Mouse (Mus musculus) embryonic fibroblast, embryonic 13.5 days (primary cell): ENCODE data around the gene Cwh43. TPM values are rescaled to one million over a fixed set of nuclear protein-coding genes. Genes with fewer than 3 reads are reported as not detected.
A peak's percentile ranks its signal among the peaks of the same experiment; 100 is the strongest.

Source experiments
- H3K27ac ChIP-seq: 2 replicates; pipeline ENCODE4 v1.5.1; 2012; ENCODE audit warnings: low read length, control low read depth, inconsistent platforms; ENCODE audit not compliant: insufficient read depth
- H3K4me1 ChIP-seq: 2 replicates; pipeline ENCODE4 v1.6.1; 2011; ENCODE audit warnings: low read length; ENCODE audit not compliant: control insufficient read depth, insufficient read depth
- H3K4me3 ChIP-seq: 2 replicates; pipeline ENCODE4 v1.5.1; 2011; ENCODE audit warnings: mild to moderate bottlenecking, control low read depth, low read length; ENCODE audit not compliant: insufficient read depth
- CTCF ChIP-seq: IDR thresholded peaks from 2 replicates; pipeline ENCODE4 v1.5.1; 2011; ENCODE audit warnings: mild to moderate bottlenecking, control low read depth, low read length, moderate library complexity, borderline replicate concordance; ENCODE audit not compliant: insufficient read depth
- POLR2A ChIP-seq: IDR thresholded peaks from 2 replicates; pipeline ENCODE4 v1.6.1; 2011; ENCODE audit warnings: low read depth, mild to moderate bottlenecking, control low read depth, low read length, moderate library complexity
- polyA plus RNA-seq: library from polyadenylated mRNA; stranded (reverse); fragments of >200 nt; gene quantifications from 2 replicates; pipeline ENCODE4 v1.2.4, GENCODE M21; 2011; ENCODE audit warnings: low read depth; ENCODE audit not compliant: missing spikeins, insufficient read length

Cwh43 gene
- polyA plus RNA-seq, 1 experiment = not detected

DNA sequence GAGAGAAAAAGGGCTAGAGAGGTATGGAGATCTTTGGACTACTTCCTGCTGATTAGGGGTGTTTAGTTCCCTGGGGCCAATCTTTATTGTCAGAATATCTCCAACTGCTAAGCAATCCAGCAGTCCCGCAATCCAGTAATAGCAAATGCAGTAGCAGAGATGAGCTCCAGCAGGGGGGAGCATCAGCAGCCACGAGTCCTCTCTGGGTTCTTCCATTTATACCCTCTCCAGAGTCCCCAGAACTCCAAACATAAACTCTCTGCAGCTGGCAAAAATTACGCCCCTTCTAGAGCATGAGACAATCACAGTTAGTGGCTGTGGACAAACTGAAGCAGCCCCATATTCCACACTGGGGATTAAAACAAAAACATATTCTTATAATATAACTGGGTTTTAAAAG is 36.1 kb upstream of the Cwh43 start:
- TF ChIP-seq POLR2A (no peak), CTCF (no peak)
- no peak overlapping the region for H3K27ac ChIP-seq

DNA sequence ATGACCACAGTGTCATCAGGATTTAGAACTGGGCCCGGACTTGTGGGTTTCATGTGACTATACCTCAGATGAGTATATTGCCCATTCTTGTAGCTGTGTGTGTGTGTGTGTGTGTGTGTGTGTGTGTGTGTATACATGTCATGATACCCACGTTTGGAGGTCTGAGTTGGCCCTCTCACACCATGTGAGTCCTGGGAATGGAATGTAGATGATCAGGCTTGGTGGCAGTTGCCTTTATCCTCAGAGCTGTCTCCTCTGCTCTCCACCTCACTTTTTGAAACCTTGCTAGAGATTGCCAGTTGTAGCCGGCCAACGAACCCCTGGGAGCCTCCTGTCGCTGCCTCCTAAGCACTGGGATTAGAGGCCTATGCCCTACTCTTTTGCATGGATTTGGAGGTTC is 33.3 kb upstream of the Cwh43 start:
- Histone ChIP-seq H3K27ac (peak overlapping the region; percentile 12; the same call in 1 of the 2 replicates), H3K4me1 (peaks cover 14% of the 10 kb centered on the region; the same call in 1 of the 2 replicates), H3K4me3 (no peak overlapping the region)
- no peak for TF ChIP-seq CTCF
- no peak for TF ChIP-seq POLR2A

More for the DNA sequence above, 36.1 kb upstream of the Cwh43 start:
- no peak overlapping the region for H3K4me3 ChIP-seq
- H3K4me1 ChIP-seq = peaks cover 16% of the 10 kb centered on the region; the same call in 1 of the 2 replicates

DNA sequence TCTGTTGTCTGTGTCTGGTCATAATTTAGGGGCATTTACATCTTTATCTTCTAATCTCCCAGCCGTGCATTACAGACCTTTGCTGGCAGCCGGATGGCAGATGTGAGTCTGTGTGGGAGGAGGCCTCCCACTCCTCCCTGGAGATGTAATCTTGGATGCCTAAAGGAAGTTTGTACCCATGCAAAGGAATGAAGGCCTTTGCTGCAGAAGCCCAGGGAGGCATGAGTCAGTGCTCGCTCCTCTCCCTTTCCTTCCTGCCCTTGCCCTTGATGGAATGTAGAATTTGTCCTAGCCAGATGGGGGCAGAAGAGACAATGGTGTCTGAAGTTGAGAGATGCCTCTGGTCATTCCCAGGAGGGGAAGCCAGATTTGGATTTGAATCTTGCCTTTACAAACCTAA is 32.7 kb upstream of the Cwh43 start:
- H3K27ac ChIP-seq = peak overlapping the region; percentile 30; the same call in 1 of the 2 replicates
- peaks cover 9% of the 10 kb centered on the region; the same call in 1 of the 2 replicates for H3K4me1 ChIP-seq
- TF ChIP-seq CTCF (no peak), POLR2A (no peak)
- H3K4me3 ChIP-seq = no peak overlapping the region

DNA sequence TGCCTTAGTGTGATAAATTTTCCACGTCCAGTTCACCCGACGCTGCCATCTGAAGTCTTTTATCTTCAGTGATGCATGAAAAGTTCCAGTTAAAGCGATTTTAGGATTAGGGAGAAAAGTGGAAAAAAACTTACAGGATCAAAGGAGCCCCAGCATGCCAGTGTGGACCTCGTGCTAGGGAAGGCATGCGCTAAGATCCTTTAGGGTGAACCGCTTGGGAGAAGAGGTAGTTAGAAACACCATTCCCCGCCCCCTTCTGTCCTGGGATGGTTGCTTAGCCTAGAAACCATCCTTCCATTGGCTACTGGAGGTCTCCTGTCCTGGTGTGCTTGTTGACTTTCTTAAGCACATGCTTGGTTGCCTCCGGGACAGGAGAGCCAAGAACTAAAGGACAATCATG is 29.8 kb upstream of the Cwh43 start:
- no peak for TF ChIP-seq POLR2A
- no peak for TF ChIP-seq CTCF
- Histone ChIP-seq H3K4me1 (peaks cover 10% of the 10 kb centered on the region; the same call in 1 of the 2 replicates), H3K27ac (no peak overlapping the region), H3K4me3 (no peak overlapping the region)

DNA sequence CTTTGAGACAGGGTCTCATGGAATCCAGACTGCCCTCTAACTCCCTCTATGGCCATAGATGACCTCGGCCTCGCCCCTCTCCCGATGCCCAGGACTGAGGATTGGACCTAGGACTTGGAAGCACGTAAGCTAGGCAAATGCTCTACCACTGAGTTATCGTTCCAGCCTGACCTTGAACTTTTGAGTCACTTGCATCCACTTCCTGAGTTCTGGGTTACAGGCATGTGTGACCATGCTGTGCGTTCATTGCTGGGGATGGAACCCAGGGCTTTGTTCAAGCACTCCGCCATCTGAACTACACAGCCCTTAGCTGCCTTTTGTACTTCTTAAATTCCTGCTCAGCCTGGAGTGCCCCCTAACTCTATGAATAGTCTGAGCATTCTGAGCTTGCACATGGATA is 29.4 kb upstream of the Cwh43 start:
- no peak overlapping the region for H3K27ac ChIP-seq
- TF ChIP-seq CTCF = no peak
- no peak for TF ChIP-seq POLR2A
- H3K4me1 ChIP-seq = peaks cover 10% of the 10 kb centered on the region; the same call in 1 of the 2 replicates
- H3K4me3 ChIP-seq = no peak overlapping the region

DNA sequence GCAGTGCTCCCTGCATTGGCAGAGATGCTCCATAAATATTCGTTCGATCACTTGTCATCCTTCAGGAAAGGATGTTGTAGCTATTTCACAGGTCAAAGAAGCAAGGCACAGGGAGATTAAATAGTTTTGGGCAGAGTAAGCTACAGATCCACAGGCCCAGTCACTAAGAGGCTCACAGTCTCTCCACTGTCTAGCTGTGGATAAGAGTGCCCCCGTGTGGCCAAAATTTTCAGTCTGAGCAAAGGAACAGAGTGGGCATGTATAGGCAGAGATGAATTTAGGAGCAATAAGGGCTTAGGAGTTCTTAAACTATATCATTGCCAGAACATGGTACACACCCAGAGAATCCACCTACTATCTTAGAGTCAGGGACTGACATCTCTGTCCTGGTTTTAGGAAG is 26.0 kb upstream of the Cwh43 start:
- TF ChIP-seq CTCF (0 out of 2 replicates have a peak, but pooled peaks have one; percentile 25), POLR2A (no peak)
- Histone ChIP-seq H3K27ac (no peak overlapping the region), H3K4me1 (0 out of 2 replicates have a peak, but pooled peaks cover 4% of the 10 kb centered on the region)

DNA sequence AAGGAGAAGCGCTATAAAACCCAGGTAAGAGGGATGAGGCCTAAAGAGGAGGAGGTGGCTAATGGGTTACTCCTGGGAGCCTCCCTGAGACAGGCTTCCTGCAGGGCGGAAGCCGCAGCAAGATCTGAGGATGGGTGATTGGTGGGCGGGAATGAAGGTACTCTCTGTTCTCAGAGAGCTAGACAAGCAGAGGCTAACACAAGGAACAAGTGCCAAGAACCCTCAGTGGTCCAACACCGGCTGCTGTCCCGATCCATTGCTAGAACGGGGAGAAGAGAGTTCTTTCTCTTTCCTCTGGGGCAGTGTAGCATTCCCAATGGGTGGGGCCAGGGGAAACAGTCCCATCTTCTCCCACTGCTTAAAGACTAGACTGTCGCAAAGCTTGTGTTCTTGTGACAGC is 25.0 kb upstream of the Cwh43 start:
- TF ChIP-seq CTCF (no peak), POLR2A (no peak)
- H3K27ac ChIP-seq = no peak overlapping the region
- no peak overlapping the region for H3K4me3 ChIP-seq
- H3K4me1 ChIP-seq = 0 out of 2 replicates have a peak, but pooled peaks cover 4% of the 10 kb centered on the region

More for the DNA sequence above, 26.0 kb upstream of the Cwh43 start:
- no peak overlapping the region for H3K4me3 ChIP-seq

DNA sequence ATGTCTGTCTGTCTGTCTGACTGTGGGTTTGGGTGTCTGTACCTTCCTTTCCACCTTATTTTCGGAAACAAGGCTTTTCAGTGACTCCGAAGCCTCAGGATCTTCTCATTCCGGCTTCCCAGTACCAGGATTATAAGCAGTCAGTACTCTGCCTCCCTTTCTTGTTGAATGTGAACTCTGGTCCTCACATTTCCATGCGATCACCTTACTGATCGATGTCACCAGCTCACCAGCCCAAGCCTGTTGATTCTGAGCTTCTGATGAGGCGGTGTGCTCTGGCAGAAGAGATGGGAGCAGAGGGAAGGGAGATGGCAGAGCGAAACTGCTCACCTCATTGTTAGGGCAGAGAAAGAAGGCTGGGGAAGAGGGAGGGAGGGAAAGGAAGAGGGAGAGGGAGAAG is 24.4 kb upstream of the Cwh43 start:
- Histone ChIP-seq H3K27ac (no peak overlapping the region), H3K4me3 (no peak overlapping the region), H3K4me1 (0 out of 2 replicates have a peak, but pooled peaks cover 4% of the 10 kb centered on the region)
- TF ChIP-seq CTCF (no peak), POLR2A (no peak)

DNA sequence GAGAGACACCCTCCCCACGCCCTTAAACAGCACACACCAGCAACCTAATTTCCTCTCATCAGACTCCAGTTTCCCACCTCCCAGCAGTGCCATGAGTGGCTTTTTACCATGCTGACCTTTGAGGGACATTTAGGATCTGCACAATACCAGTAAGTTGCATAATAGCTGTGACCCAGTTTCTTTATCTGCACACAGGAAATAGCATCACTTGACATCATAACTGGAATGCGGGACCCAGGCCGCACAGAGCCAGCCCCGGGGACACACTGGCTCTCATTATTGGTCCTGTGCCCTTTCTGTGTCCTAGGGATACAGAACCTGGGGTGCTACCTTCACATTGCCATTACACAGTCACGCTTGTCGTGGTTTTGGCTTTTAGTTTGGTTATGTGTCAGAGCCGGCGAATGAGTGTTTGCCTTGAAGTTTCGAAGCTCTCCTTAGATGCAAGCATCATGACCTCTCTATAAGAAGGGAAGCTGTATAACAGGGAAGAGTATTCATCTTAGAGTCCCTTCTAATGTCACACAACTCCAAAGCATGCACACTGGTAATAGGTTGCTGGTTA is 23.8 kb upstream of the Cwh43 start:
- H3K4me3 ChIP-seq = no peak overlapping the region
- H3K27ac ChIP-seq = no peak overlapping the region
- 0 out of 2 replicates have a peak, but pooled peaks cover 4% of the 10 kb centered on the region for H3K4me1 ChIP-seq
- TF ChIP-seq CTCF (no peak), POLR2A (no peak)

DNA sequence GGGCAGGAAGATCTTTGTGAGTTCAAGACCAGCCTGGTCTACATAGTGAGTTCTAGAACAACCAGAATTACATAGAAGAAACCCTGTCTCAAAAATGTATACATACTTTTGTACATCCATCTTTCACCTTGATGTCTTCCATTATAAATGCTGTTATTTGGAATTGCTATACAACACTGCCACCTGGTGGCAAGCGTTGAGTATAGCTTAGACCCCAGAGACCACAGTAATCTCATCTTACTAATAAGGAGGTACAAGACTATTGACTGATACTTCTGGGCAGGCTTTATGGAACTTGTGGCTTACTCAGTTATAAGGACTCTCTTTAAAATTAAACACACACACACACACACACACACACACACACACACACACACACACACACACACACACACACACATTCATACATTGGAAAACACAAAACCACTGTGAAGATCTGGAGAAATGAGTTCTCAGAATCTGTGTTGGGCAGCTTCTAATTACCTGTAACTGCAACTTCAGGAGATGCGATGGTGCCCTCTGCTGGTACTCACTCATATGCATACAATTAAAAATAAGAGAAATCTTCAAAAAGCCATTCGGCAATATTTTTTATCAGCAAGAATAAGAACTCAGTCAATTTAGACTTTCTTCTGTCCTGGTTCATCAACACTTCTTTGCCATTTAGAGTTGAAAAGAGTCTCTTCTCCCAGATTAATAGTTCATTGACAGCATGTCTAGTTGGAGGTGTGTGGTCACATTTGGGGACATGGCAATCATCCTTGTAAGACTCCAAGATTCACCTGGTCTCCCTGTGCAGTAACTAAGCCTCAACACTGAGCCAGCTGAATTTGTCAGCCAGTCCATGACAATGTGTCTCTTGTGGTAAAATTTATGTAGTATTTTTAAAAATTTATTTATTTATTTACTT is 22.9 kb upstream of the Cwh43 start:
- Histone ChIP-seq H3K4me1 (0 out of 2 replicates have a peak, but pooled peaks cover 4% of the 10 kb centered on the region), H3K4me3 (no peak overlapping the region), H3K27ac (no peak overlapping the region)
- no peak for TF ChIP-seq CTCF
- no peak for TF ChIP-seq POLR2A

DNA sequence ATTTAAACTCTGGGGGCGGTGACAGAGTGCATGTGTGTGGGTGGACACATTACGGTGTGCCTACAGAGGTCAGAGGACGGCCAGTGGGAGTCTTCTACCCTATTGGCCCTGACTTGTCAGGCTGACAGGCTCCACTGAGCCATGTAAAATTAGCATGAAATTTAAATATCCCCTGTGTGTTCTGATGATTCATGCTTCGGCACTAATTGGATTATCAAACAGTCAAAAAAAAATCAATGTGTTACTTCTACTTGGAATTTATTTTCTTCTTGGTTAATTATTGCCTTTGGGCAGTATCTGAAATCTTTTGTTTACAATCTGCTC is 22.3 kb upstream of the Cwh43 start:
- Histone ChIP-seq H3K4me1 (no peaks in the 10 kb centered on the region), H3K27ac (no peak overlapping the region), H3K4me3 (no peak overlapping the region)
- TF ChIP-seq CTCF = no peak
- TF ChIP-seq POLR2A = no peak
